Mouse (Mus musculus): ENCODE data around the gene Arf3. TPM values are rescaled to one million over a fixed set of nuclear protein-coding genes. Genes with fewer than 3 reads are reported as not detected.

Gene Arf3
- polyA plus RNA-seq, 1 experiment from 2014 or later, result 63.3 TPM

DNA sequence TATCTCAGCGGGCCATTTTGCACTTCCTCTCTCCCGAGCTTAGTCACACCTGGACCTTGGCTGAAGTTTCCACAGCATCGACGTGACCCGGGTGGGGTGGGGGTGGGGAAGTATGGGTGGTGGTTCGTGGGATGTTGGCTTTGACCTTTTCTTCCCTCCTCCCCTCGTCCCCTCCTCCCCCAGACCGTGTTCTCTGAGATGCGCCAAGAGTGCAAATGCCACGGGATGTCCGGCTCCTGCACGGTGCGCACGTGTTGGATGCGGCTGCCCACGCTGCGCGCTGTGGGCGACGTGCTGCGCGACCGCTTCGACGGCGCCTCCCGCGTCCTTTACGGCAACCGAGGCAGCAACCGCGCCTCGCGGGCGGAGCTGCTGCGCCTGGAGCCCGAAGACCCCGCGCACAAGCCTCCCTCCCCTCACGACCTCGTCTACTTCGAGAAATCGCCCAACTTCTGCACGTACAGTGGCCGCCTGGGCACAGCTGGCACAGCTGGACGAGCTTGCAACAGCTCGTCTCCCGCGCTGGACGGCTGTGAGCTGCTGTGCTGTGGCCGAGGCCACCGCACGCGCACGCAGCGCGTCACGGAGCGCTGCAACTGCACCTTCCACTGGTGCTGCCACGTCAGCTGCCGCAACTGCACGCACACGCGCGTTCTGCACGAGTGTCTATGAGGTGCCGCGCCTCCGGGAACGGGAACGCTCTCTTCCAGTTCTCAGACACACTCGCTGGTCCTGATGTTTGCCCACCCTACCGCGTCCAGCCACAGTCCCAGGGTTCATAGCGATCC is 29.4 kb upstream of the Arf3 start:
- 2% methylated on average over 75 of the region's 75 CpGs for WGBS
- Histone ChIP-seq H3K9ac (replicated peaks; ENCODE audit: low read length) (peak overlapping the region; percentile 31; the same call in 1 of the 2 replicates), H3K4me3 (replicated peaks; ENCODE audit: low read depth, low read length) (peak overlapping the region; percentile 30), H3K27me3 (ENCODE audit: control insufficient read depth, insufficient read depth, low read length) (peaks cover 98% of the 10 kb centered on the region), H3K27ac (replicated peaks; ENCODE audit: low read depth, low read length) (no peak overlapping the region), H3K9me3 (ENCODE audit: control insufficient read depth, low read length) (no peaks in the 10 kb centered on the region), H3K36me3 (ENCODE audit: control insufficient read depth, insufficient read depth, low read length) (no peaks in the 10 kb centered on the region), H3K4me2 (ENCODE audit: low read length) (peak overlapping the region; percentile 51), H3K4me1 (ENCODE audit: control insufficient read depth, insufficient read depth, low read length) (0 out of 2 replicates have a peak, but pooled peaks cover 5% of the 10 kb centered on the region)
- no peak for ATAC-seq (ENCODE audit: low FRiP score, low TSS enrichment)
- DNase-seq, result peak; percentile 77

DNA sequence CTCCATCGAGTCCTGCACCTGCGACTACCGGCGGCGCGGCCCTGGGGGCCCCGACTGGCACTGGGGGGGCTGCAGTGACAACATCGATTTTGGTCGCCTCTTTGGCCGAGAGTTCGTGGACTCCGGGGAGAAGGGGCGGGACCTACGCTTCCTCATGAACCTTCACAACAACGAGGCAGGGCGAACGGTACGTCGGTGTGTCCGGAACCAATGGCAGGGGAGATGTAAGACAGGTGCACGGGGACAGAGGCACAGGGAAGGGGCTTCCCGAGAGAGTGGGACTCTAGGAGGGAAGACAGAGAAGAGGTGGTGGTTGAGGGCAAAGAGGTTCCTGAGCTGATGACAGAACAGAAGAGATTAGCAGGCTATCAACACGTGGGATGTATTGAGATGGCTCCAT is 28.8 kb upstream of the Arf3 start:
- Histone ChIP-seq H3K4me3 (replicated peaks; ENCODE audit: low read depth, low read length) (peak overlapping the region; percentile 30), H3K36me3 (ENCODE audit: control insufficient read depth, insufficient read depth, low read length) (no peaks in the 10 kb centered on the region), H3K9ac (replicated peaks; ENCODE audit: low read length) (no peak overlapping the region), H3K27ac (replicated peaks; ENCODE audit: low read depth, low read length) (no peak overlapping the region), H3K27me3 (ENCODE audit: control insufficient read depth, insufficient read depth, low read length) (peaks cover 97% of the 10 kb centered on the region), H3K4me2 (ENCODE audit: low read length) (no peak overlapping the region), H3K9me3 (ENCODE audit: control insufficient read depth, low read length) (no peaks in the 10 kb centered on the region), H3K4me1 (ENCODE audit: control insufficient read depth, insufficient read depth, low read length) (0 out of 2 replicates have a peak, but pooled peaks cover 5% of the 10 kb centered on the region)
- no peak for ATAC-seq (ENCODE audit: low FRiP score, low TSS enrichment)
- WGBS, result 1% methylated on average over 23 of the region's 23 CpGs
- DNase-seq, result no peak

DNA sequence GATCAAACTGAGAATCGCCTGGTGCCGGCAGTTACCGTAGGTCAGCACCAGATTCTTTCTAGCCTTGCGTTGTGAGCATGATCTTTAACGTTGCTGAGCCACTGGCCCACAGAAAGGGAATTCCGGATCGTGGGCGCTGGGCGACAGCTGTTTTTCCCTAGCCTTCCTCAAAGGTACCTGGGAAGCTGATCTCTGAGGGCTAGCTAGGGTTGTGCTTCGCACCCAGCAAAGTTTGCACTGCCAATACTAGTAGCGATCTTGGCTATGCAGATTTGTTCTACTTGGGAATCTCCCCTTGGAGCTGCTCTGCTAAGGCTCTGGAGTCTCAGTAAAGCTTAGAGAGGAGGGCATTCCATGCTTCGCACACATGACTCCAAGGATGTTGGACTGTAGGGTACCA is 28.2 kb upstream of the Arf3 start:
- Histone ChIP-seq H3K27me3 (ENCODE audit: control insufficient read depth, insufficient read depth, low read length) (peaks cover 96% of the 10 kb centered on the region), H3K4me1 (ENCODE audit: control insufficient read depth, insufficient read depth, low read length) (0 out of 2 replicates have a peak, but pooled peaks cover 5% of the 10 kb centered on the region), H3K9me3 (ENCODE audit: control insufficient read depth, low read length) (no peaks in the 10 kb centered on the region), H3K4me2 (ENCODE audit: low read length) (peak overlapping the region; percentile 25; the same call in 1 of the 2 replicates), H3K4me3 (replicated peaks; ENCODE audit: low read depth, low read length) (peak overlapping the region; percentile 14), H3K27ac (replicated peaks; ENCODE audit: low read depth, low read length) (no peak overlapping the region), H3K36me3 (ENCODE audit: control insufficient read depth, insufficient read depth, low read length) (no peaks in the 10 kb centered on the region), H3K9ac (replicated peaks; ENCODE audit: low read length) (no peak overlapping the region)
- WGBS, result 1% methylated on average over 12 of the region's 12 CpGs
- ATAC-seq (ENCODE audit: low FRiP score, low TSS enrichment), result no peak
- no peak for DNase-seq

DNA sequence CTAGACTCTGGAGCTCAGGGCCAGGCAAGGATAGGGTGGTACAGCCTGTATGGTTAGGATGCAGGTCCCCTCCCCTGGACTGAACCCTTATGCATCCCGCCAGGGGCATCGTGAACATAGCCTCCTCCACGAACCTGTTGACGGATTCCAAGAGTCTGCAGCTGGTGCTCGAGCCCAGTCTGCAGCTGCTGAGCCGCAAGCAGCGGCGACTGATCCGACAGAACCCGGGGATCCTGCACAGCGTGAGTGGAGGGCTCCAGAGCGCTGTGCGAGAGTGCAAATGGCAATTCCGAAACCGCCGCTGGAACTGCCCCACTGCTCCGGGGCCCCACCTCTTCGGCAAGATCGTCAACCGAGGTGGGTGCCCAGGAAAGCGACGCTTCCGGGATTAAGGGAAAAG is 27.7 kb upstream of the Arf3 start:
- H3K27ac ChIP-seq (replicated peaks; ENCODE audit: low read depth, low read length), result no peak overlapping the region
- WGBS, result under 1% methylated on average over 23 of the region's 23 CpGs
- H3K4me2 ChIP-seq (ENCODE audit: low read length), result peak overlapping the region; percentile 25; the same call in 1 of the 2 replicates
- peak; percentile 34 for DNase-seq
- no peaks in the 10 kb centered on the region for H3K36me3 ChIP-seq (ENCODE audit: control insufficient read depth, insufficient read depth, low read length)
- H3K9ac ChIP-seq (replicated peaks; ENCODE audit: low read length), result peak overlapping the region; percentile 23; the same call in 1 of the 2 replicates
- H3K4me3 ChIP-seq (replicated peaks; ENCODE audit: low read depth, low read length), result peak overlapping the region; percentile 14
- 0 out of 2 replicates have a peak, but pooled peaks cover 2% of the 10 kb centered on the region for H3K9me3 ChIP-seq (ENCODE audit: control insufficient read depth, low read length)
- ATAC-seq (ENCODE audit: low FRiP score, low TSS enrichment), result no peak
- peaks cover 94% of the 10 kb centered on the region for H3K27me3 ChIP-seq (ENCODE audit: control insufficient read depth, insufficient read depth, low read length)
- H3K4me1 ChIP-seq (ENCODE audit: control insufficient read depth, insufficient read depth, low read length), result 0 out of 2 replicates have a peak, but pooled peaks cover 5% of the 10 kb centered on the region

DNA sequence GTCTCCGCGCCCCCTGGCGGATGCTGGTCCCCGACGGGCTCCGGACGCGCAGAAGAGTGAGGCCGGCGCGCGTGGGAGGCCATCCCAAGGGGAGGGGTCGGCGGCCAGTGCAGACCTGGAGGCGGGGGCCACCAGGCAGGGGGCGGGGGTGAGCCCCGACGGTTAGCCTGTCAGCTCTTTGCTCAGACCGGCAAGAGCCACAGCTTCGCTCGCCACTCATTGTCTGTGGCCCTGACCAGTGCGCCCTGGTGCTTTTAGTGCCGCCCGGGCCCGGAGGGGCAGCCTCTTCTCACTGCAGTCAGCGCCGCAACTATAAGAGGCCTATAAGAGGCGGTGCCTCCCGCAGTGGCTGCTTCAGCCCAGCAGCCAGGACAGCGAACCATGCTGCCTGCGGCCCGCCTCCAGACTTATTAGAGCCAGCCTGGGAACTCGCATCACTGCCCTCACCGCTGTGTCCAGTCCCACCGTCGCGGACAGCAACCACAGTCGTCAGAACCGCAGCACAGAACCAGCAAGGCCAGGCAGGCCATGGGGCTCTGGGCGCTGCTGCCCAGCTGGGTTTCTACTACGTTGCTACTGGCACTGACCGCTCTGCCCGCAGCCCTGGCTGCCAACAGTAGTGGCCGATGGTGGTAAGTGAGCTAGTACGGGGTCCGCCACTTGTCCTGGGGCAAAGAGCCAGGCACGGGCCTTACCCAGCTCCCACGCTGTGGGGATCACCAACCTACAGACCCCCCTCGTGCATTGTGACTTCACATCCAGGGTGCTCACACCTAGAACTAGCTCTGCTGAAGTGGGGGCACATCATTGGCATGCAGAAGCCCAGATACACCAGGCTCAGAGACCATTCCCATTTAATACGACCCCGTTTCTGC is 26.9 kb upstream of the Arf3 start, which contains the start of gene Wnt1:
Wnt1 (plus strand) TSS at position 197 of the 875 bp plus-strand sequence.
- DNase-seq (peak; percentile 75), ATAC-seq (ENCODE audit: low FRiP score, low TSS enrichment) (no peak)
- under 1% methylated on average over 51 of the region's 51 CpGs for WGBS
- Histone ChIP-seq H3K27me3 (ENCODE audit: control insufficient read depth, insufficient read depth, low read length) (peaks cover 90% of the 10 kb centered on the region), H3K4me1 (ENCODE audit: control insufficient read depth, insufficient read depth, low read length) (0 out of 2 replicates have a peak, but pooled peaks cover 5% of the 10 kb centered on the region), H3K36me3 (ENCODE audit: control insufficient read depth, insufficient read depth, low read length) (no peaks in the 10 kb centered on the region), H3K4me2 (ENCODE audit: low read length) (peak within 1 kb of the TSS; percentile 17; the same call in 1 of the 2 replicates), H3K4me3 (replicated peaks; ENCODE audit: low read depth, low read length) (peak within 1 kb of the TSS; percentile 14; the same call in 1 of the 2 replicates), H3K9me3 (ENCODE audit: control insufficient read depth, low read length) (0 out of 2 replicates have a peak, but pooled peaks cover 2% of the 10 kb centered on the region), H3K9ac (replicated peaks; ENCODE audit: low read length) (no peak within 1 kb of the TSS; the same call in 1 of the 2 replicates), H3K27ac (replicated peaks; ENCODE audit: low read depth, low read length) (no peak within 1 kb of the TSS)

DNA sequence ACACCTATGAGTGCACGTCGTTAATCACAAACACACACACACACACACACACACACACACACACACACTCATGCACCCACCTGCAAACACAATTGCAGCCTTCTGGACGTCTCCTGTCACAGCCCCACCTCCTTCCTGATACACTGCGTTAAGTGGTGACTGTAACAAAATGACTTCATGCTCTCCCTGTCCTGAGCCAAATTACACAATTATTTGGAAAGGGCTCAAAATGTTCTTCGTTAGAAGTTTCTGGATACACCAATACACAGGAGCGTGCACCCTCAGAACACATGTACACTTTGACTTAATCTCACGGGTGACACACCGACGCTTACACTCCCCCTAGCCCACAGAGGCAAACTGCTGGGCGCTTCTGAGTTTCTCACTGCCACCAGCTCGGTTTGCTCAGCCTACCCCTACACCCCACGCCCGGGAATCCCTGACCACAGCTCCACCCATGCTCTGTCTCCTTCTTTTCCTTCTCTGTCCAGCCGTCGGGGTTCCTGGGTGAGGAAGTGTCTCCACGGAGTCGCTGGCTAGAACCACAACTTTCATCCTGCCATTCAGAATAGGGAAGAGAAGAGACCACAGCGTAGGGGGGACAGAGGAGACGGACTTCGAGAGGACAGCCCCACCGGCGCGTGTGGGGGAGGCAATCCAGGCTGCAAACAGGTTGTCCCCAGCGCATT is 26.1 kb upstream of the Arf3 start:
- no peaks in the 10 kb centered on the region for H3K36me3 ChIP-seq (ENCODE audit: control insufficient read depth, insufficient read depth, low read length)
- no peak overlapping the region for H3K4me2 ChIP-seq (ENCODE audit: low read length)
- no peak overlapping the region for H3K27ac ChIP-seq (replicated peaks; ENCODE audit: low read depth, low read length)
- H3K9me3 ChIP-seq (ENCODE audit: control insufficient read depth, low read length), result 0 out of 2 replicates have a peak, but pooled peaks cover 2% of the 10 kb centered on the region
- no peak overlapping the region for H3K9ac ChIP-seq (replicated peaks; ENCODE audit: low read length)
- DNase-seq, result no peak
- WGBS, result 10% methylated on average over 24 of the region's 24 CpGs
- no peak for ATAC-seq (ENCODE audit: low FRiP score, low TSS enrichment)
- H3K4me1 ChIP-seq (ENCODE audit: control insufficient read depth, insufficient read depth, low read length), result 0 out of 2 replicates have a peak, but pooled peaks cover 5% of the 10 kb centered on the region
- peaks cover 82% of the 10 kb centered on the region for H3K27me3 ChIP-seq (ENCODE audit: control insufficient read depth, insufficient read depth, low read length)
- H3K4me3 ChIP-seq (replicated peaks; ENCODE audit: low read depth, low read length), result no peak overlapping the region

DNA sequence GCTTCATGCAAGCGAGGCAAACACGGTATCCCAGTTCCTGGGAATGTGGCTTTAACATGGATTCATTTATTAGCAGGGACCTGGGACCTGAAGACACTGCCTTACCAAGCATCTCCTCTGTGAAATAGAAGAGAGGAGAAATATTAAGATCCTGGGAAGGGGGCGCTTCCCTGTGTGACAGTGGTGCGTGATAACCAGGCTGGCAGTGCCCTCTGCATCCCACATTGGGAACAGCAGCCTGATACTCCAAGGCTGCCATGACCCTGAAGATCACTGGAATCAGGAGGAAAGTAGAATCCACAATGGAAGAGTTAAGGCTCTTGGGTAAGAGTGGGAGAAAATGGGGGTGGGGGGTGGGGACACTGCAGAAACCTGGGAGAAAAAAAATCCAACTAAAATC is 24.9 kb upstream of the Arf3 start:
- H3K36me3 ChIP-seq (ENCODE audit: control insufficient read depth, insufficient read depth, low read length), result no peaks in the 10 kb centered on the region
- H3K9ac ChIP-seq (replicated peaks; ENCODE audit: low read length), result no peak overlapping the region
- 0 out of 2 replicates have a peak, but pooled peaks cover 2% of the 10 kb centered on the region for H3K9me3 ChIP-seq (ENCODE audit: control insufficient read depth, low read length)
- H3K4me3 ChIP-seq (replicated peaks; ENCODE audit: low read depth, low read length), result no peak overlapping the region
- ATAC-seq (ENCODE audit: low FRiP score, low TSS enrichment) (no peak), DNase-seq (peak; percentile 77)
- 0 out of 2 replicates have a peak, but pooled peaks cover 5% of the 10 kb centered on the region for H3K4me1 ChIP-seq (ENCODE audit: control insufficient read depth, insufficient read depth, low read length)
- peaks cover 70% of the 10 kb centered on the region for H3K27me3 ChIP-seq (ENCODE audit: control insufficient read depth, insufficient read depth, low read length)
- H3K27ac ChIP-seq (replicated peaks; ENCODE audit: low read depth, low read length), result no peak overlapping the region
- H3K4me2 ChIP-seq (ENCODE audit: low read length), result no peak overlapping the region
- WGBS, result 49% methylated on average over 4 of the region's 4 CpGs

DNA sequence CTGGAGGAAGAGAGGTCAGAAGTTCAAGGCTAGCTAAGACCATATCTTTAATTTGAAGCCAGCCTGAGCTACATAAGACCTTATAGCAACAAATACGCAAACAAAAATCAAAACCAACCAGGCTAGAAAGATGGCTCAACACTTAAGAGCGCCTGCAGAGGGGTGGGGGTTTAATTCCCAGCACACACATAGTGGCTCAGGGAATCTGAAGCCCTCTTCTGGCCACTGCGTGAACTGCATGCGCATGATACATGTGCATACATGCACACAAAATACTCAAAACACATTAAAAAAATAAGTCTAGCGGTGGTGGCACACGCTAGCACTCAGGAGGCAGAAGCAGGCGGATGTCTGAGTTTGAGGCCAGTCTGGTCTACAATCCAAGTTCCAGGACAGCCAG is 22.7 kb upstream of the Arf3 start:
- H3K27ac ChIP-seq (replicated peaks; ENCODE audit: low read depth, low read length), result no peak overlapping the region
- DNase-seq, result peak; percentile 53
- ATAC-seq (ENCODE audit: low FRiP score, low TSS enrichment), result no peak
- 0 out of 2 replicates have a peak, but pooled peaks cover 2% of the 10 kb centered on the region for H3K9me3 ChIP-seq (ENCODE audit: control insufficient read depth, low read length)
- H3K27me3 ChIP-seq (ENCODE audit: control insufficient read depth, insufficient read depth, low read length), result peaks cover 67% of the 10 kb centered on the region
- no peak overlapping the region for H3K4me2 ChIP-seq (ENCODE audit: low read length)
- H3K36me3 ChIP-seq (ENCODE audit: control insufficient read depth, insufficient read depth, low read length), result no peaks in the 10 kb centered on the region
- H3K4me1 ChIP-seq (ENCODE audit: control insufficient read depth, insufficient read depth, low read length), result 0 out of 2 replicates have a peak, but pooled peaks cover 2% of the 10 kb centered on the region
- no peak overlapping the region for H3K4me3 ChIP-seq (replicated peaks; ENCODE audit: low read depth, low read length)
- no peak overlapping the region for H3K9ac ChIP-seq (replicated peaks; ENCODE audit: low read length)
- WGBS, result 50% methylated on average over 7 of the region's 7 CpGs
